Mouse (Mus musculus) c-Kit-negative CD71-positive TER-119-positive erythroid progenitor cells, embryonic 14.5 days (primary cell): ENCODE measurements around the gene Rap1b.
"Not testable (repeated sequence)": the region's sequence is repeated elsewhere in the genome, so short reads cannot be mapped to it uniquely, and the experiment has no call there.

Experiments used
- DNase-seq: peaks from one replicate; pipeline ENCODE4 v3.0.0-alpha.2; 2013; ENCODE audit warnings: low read depth, low spot score

The Rap1b gene

DNA sequence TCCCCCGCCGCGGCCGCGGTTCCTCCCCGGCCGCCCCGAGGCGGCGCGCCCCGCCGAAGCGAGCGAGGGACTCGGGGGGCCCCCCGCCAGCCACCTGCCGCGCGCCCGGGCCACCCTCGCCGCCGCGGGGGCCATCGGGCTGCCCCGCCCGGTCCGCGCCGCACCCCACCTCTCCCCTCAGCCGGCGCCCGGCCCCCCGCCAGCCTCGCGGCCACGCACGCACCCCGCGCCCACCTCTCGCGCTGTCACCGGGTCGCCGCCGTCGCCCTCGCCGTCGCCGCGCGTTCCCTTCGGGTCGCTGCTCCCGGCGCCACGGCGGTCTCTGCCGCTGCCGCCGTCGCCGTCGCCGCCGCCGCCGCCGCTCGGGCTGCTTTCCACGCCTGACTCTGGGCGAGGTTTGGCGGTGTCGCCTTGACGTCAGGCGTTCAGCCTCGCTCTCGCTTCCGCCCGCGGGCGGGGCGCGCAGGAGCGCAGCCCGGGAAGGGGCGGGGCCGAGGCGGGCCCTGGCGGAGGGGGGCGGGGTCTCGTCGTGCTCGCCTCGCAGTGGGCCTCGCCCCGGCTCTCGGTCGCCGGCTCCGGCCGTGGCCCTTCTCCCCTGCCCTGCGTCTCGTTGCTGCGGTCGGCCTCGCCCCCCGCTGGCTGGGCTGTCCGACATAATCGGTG lies at the start of gene Rap1b:
Gene Rap1b, minus strand, starts transcription at position 439 of the 663 bp plus-strand sequence.
- peak; percentile 83 for DNase-seq

DNA sequence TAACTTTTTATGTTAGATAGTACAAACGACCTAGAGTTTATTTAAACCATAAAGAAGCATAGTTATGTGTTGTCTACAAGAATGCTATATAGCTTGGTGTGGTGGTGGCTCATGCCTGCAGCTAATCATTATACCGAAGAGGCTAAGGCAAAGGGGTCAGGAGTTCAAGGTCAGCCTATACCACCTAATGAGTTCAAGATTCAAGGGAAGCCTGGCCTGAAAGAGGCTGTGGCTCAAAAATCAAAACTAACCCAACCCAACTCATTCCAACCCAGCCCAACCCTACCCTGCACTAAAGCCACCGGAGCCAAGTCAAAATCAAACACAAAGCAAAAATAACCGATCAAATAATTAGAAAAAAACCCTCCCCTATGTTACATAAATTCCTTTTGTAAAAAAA lies 49.4 kb upstream of the Rap1b start:
- no peak for DNase-seq

- DNase-seq = no peak
Measured at GRCm38 (mm10) chr10:117894114-117895035, 48.5 kb upstream of the Rap1b start.

DNA sequence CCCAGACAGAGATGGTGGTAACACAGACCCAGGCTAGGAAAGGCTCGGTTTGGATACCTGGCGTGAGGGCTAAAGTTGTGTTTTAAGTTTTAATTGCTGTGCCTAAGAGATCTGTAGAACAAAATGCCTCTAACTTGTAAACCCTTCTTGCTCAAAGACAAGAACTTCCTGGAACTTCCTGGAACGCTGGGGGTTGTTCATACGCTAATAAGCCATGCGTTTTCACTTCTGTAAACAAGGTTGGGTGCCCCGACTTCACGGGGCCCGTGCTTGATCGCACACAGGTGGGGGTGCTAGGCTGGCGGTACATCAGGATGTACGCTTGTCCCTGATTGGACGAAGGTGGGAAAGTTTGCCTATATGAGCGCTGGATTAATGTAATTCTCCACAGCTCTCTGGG lies 47.3 kb upstream of the Rap1b start:
- DNase-seq = not testable (repeated sequence)

DNA sequence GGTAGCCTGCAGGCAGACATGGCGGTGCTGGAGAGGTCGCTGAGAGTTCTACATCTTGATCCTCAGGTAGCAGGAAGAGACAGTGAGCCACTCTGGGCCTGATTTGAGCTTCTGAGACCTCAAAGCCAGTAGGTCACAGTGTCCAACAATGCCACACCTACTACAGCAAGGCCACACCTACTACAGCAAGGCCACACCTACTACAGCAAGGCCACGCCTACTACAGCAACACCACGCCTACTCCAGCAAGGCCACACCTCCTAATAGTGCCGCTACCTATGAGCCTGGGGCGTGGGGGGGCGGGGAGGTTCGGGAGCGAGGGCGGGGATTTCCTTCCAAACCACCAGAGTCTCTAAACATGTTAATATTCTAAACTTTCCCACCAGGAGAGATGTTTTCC lies 45.5 kb upstream of the Rap1b start:
- DNase-seq = no peak

DNA sequence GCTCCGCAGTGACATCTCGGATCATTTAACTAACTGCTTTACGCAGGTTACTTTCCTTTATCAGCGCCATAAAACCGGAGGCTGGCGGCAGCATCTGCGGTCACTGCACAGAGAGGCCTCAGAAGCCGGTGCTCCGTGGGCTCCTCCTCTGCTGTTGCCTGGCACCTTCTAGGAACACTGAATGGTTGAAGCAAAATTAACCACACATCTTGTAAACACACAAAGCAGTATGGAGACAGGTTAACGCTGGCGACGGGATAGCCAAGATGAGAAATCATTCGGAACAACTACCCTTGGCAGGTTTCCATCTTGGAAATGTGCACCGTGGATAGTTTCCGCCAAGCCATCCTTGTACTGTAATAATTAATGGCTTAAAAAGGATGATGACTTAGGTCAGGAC lies 43.0 kb upstream of the Rap1b start:
- no peak for DNase-seq

DNA sequence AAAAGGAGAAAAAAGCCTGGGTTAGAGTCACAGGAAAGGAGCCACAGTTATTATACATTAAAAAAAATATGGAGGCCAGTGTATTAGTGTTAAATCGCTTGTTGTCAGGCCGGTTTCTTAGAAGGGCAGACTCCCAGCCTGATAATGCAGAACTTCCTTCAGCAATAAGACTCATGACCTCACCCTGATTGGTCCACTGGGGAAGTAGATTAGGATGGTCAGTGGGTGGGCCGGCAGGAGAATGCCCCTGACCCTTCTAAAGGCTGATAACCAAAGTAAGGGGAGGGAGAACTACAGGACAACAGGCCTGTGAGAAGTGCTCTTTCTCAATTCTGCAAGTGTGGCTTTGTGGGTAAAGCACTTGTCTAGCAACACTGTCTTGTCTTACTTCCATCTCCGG lies 39.5 kb upstream of the Rap1b start:
- DNase-seq = no peak

DNA sequence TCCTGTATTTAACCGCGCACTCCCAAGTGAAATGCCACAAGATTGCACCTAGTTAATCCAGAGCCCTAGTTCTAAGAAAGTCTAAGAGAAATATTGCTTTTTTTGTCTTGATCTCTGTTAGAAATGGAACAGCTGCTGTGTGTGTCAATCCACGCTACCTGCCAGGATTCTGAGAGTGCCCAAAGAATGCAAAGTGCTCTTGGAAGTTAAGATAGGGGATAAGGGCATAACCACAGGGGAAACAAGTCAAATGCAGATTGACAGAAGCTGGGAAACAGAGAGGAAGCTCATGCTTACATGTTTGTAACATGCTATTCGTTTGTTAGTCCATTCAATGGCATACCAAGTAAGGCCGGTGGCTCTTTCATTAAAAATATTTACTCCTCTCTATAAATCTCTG lies 38.9 kb upstream of the Rap1b start:
- DNase-seq = no peak

GRCm38 (mm10) chr10:117883438-117883837 lies 37.6 kb upstream of the Rap1b start:
- DNase-seq = no peak

- no peak for DNase-seq
Measured at GRCm38 (mm10) chr10:117878628-117879027, 32.8 kb upstream of the Rap1b start.

- DNase-seq = no peak
Measured at GRCm38 (mm10) chr10:117876801-117877200, 31.0 kb upstream of the Rap1b start.

DNA sequence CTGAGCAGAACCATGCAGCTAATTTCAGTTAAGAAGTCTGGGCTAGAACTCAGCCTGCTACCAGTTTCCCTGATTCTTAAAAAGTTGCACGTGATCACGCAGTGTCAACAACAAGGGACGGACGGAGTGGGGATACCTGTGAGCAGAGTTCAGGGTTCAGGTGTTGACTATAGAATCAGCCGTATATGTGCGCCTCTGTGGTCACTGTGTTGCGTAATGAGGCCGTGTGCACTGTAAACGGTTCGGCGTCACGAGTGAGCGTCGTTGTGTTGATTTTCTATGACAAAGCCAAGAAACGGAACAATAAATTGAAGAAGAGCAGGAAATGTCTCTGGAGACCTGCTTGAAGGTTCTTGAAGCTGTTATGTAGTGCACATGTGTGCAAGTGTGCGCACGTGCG lies 30.6 kb upstream of the Rap1b start:
- no peak for DNase-seq

- DNase-seq = no peak
Measured at GRCm38 (mm10) chr10:117874936-117875335, 29.1 kb upstream of the Rap1b start.

GRCm38 (mm10) chr10:117873952-117874351 lies 28.1 kb upstream of the Rap1b start:
- DNase-seq = no peak

DNA sequence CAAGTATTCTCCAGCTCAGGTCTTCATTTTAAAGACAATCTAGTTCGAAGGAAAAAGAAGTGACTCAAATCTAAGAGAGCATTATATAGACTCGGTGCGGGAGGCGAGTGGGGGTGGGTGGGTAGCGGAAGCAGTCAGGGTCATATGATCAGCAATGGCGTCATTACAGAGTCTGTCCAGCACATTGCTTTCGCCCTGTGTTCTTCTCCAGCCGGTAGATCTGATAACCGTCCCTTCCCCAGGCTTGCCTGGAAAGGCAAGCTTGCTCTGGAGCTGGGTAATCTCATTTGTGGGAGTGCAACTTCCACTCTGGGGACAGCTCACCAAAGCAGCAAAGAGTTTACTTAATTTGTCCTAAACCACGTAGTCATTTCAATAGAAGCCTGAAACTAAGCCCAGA lies 26.6 kb upstream of the Rap1b start:
- DNase-seq = no peak

DNA sequence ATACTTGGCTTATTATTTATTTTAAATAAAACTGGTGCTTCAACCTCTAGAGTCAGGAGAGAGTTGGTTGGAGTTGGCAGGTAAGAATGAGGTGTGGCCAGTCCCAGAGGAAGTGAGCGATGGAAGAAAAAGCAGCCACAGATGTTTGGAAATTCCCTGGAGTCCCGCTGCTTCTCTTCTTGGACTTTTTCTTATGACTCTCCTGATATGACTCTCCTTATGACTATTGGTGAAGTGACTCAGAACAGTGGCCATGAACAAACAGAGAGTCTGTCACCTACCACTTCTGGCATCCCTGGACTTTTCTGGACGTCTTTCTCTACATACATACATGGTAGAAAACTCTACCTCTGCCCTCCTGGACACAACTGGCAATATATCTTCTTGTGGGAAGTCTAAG lies 21.5 kb upstream of the Rap1b start:
- DNase-seq = no peak

GRCm38 (mm10) chr10:117866641-117867040 lies 20.8 kb upstream of the Rap1b start:
- no peak for DNase-seq

- DNase-seq = no peak
Measured at GRCm38 (mm10) chr10:117864695-117865094, 18.9 kb upstream of the Rap1b start.

- DNase-seq = no peak
Measured at GRCm38 (mm10) chr10:117864251-117864650, 18.4 kb upstream of the Rap1b start.

GRCm38 (mm10) chr10:117862014-117862580 lies 16.3 kb upstream of the Rap1b start:
- DNase-seq = no peak

DNA sequence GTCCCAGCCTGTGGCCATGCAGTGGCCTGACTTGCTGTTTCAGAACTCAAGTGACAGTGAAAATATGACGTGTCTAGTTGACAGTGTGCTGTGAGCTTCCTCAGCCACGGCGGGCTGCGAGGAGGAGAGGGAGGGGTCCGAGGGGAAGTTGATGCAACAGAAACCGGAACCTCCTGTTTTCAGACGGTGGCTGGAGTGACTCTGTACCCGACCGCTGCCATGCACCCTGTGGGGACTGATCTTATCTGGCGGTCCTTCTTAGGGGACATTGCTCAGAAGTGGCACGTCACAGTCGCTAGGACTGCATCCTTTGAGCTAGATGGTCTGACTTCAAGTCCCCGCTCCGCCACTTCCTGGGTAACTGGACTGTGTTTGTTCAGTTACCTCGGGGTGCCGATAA lies 15.1 kb upstream of the Rap1b start:
- DNase-seq = no peak

DNA sequence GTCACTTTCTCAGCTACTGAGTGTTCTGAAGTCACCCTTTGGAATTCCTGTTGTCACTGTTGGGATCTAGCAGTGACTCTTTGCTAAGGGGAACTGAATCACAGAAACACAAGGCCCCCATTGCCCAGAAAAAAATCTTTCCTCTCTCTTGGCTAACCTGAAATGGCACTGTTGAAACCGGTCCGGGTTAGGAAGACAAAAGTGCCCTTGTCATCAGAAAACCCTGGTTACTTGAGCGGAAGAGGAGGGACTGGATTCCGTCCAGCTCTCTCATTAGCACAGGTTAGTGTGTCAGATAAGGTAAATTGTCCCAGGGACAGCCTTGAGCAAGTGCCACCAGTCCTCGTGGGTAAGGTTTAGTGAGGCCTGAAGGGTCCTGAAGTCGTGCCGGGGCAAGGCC lies 14.5 kb upstream of the Rap1b start:
- DNase-seq = no peak

GRCm38 (mm10) chr10:117859800-117860199 lies 14.0 kb upstream of the Rap1b start:
- no peak for DNase-seq
